Mouse (Mus musculus): Measurements from ENCODE around the gene Gpr4.

Gene Gpr4

GRCm38 (mm10) chr7:19265928-19266822, 53.8 kb downstream of the Gpr4 start:
- H3K27me3 ChIP-seq (ENCODE audit: insufficient read depth, low read length): no peaks in the 10 kb centered on the region
- H3K9me3 ChIP-seq (ENCODE audit: low read length): no peaks in the 10 kb centered on the region
- TF ChIP-seq CTCF (conservative IDR thresholded peaks at IDR 0.05; ENCODE audit: low read length): no peak
- no peak for TF ChIP-seq NANOG (IDR thresholded peaks at IDR 0.05; ENCODE audit: borderline replicate concordance, low read length)
- no peak for TF ChIP-seq POU5F1 (IDR thresholded peaks at IDR 0.05; ENCODE audit: borderline replicate concordance, low read length)
- peaks cover 67% of the 10 kb centered on the region for H3K4me1 ChIP-seq (replicated peaks; ENCODE audit: low read depth, low read length)
- H3K36me3 ChIP-seq (ENCODE audit: insufficient read depth, low read length): peaks cover 67% of the 10 kb centered on the region
- H3K4me3 ChIP-seq (replicated peaks; ENCODE audit: low read length): peak overlapping the region; percentile 60

DNA sequence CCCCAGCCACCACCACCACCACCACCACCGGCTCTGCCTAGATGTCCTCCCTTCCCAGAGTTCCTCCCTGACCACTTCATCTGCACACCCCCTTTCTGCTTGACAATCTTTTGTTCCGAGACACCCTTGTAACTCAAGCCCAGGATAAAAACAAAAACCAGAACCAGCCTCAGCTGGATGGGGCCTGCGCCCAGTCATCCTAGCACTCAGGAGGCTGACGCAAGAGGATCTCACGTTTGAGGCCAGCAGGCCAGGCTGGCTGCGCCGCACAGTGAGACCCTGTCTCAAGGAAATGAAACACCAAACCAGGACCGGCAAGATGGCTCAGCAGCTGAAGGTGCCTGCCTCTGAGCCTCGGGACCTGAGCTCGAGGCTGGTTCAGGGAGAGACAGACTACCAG, 54.7 kb downstream of the Gpr4 start:
- TF ChIP-seq NANOG (IDR thresholded peaks at IDR 0.05; ENCODE audit: borderline replicate concordance, low read length) (no peak), CTCF (conservative IDR thresholded peaks at IDR 0.05; ENCODE audit: low read length) (no peak), POU5F1 (IDR thresholded peaks at IDR 0.05; ENCODE audit: borderline replicate concordance, low read length) (no peak)
- Histone ChIP-seq H3K27me3 (ENCODE audit: insufficient read depth, low read length) (no peaks in the 10 kb centered on the region), H3K9me3 (ENCODE audit: low read length) (no peaks in the 10 kb centered on the region), H3K4me3 (replicated peaks; ENCODE audit: low read length) (peak overlapping the region; percentile 32; the same call in 1 of the 2 replicates), H3K4me1 (replicated peaks; ENCODE audit: low read depth, low read length) (peaks cover 59% of the 10 kb centered on the region), H3K36me3 (ENCODE audit: insufficient read depth, low read length) (peaks cover 59% of the 10 kb centered on the region)

DNA sequence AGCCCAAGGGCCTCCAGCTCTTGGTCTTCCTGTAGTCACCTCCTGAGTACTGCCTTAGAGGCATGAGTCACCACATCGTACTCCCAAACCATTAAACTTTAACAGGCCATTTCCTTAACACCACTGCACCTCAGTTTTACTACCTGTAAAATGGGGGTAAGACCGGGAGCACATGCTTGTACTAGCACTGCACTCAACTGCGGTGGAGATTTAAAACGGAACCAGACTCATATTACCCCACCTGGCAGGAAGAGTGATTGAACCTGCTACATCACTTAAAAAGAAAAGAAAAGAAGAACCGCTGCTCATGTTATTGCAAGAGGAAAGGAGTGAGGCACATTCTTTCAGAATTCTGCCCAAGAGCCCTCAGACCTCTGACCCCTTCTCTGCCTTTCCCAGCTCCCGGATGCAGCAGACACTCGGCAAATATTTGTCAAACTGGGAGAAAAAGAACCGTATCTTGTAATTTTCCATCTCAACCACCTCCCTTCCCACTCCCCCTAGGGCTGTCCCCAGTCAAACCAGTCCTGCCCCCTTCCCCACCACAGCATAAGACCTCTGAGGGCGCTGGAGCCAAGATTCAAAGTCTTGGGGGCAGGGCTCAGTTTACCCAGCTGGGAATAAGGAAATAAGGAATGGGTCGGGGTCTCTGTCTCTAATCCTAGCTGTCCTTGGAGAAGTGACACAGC, 56.8 kb downstream of the Gpr4 start:
- H3K36me3 ChIP-seq (ENCODE audit: insufficient read depth, low read length): peaks cover 39% of the 10 kb centered on the region
- H3K27me3 ChIP-seq (ENCODE audit: insufficient read depth, low read length): no peaks in the 10 kb centered on the region
- no peaks in the 10 kb centered on the region for H3K9me3 ChIP-seq (ENCODE audit: low read length)
- TF ChIP-seq POU5F1 (IDR thresholded peaks at IDR 0.05; ENCODE audit: borderline replicate concordance, low read length): no peak
- TF ChIP-seq CTCF (conservative IDR thresholded peaks at IDR 0.05; ENCODE audit: low read length): no peak
- TF ChIP-seq NANOG (IDR thresholded peaks at IDR 0.05; ENCODE audit: borderline replicate concordance, low read length): no peak
- H3K4me3 ChIP-seq (replicated peaks; ENCODE audit: low read length): peak overlapping the region; percentile 76
- H3K4me1 ChIP-seq (replicated peaks; ENCODE audit: low read depth, low read length): peaks cover 62% of the 10 kb centered on the region

GRCm38 (mm10) chr7:19269721-19270441, 57.5 kb downstream of the Gpr4 start:
- H3K36me3 ChIP-seq (ENCODE audit: insufficient read depth, low read length): peaks cover 32% of the 10 kb centered on the region
- peak overlapping the region; percentile 99 for H3K4me3 ChIP-seq (replicated peaks; ENCODE audit: low read length)
- no peaks in the 10 kb centered on the region for H3K27me3 ChIP-seq (ENCODE audit: insufficient read depth, low read length)
- H3K9me3 ChIP-seq (ENCODE audit: low read length): no peaks in the 10 kb centered on the region
- H3K4me1 ChIP-seq (replicated peaks; ENCODE audit: low read depth, low read length): peaks cover 55% of the 10 kb centered on the region
- TF ChIP-seq NANOG (IDR thresholded peaks at IDR 0.05; ENCODE audit: borderline replicate concordance, low read length): no peak
- TF ChIP-seq CTCF (conservative IDR thresholded peaks at IDR 0.05; ENCODE audit: low read length): no peak
- TF ChIP-seq POU5F1 (IDR thresholded peaks at IDR 0.05; ENCODE audit: borderline replicate concordance, low read length): no peak

DNA sequence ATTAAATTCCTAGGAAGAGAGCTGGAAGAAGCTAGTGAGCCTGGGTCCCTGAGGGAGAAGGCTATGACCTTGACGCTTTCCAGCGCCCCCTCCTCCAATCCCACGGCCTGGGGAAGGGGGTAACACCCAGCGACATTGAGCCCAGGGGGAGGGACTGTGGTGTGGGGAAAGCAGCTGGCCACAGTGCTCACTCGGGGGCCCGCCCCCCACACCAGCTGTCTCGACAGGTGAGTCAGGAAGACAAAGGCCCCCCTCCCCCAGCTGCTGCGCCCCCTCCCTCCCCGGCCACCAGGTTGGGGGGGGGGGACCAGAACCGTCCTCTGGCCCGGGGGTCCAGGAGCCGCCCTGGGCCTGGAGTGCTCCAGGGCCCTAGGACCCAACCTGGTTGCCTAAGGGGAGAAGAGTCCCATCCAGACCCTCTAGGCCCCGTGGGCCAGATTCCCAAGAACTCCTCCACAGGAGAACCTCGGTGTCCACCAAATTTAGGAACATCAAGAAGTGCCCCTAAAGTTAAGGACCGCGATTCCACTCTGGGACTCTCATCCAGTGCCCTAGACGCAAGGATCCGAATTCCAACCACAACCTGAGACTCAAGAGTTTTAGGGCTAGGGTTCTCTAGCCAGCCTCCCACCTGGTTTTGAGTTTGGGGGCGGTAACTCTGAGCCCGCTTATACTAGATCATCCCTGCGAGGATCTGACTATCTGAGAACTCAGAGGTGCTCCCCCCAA, 58.3 kb downstream of the Gpr4 start:
- Histone ChIP-seq H3K36me3 (ENCODE audit: insufficient read depth, low read length) (peaks cover 25% of the 10 kb centered on the region), H3K9me3 (ENCODE audit: low read length) (no peaks in the 10 kb centered on the region), H3K4me3 (replicated peaks; ENCODE audit: low read length) (peak overlapping the region; percentile 99), H3K27me3 (ENCODE audit: insufficient read depth, low read length) (no peaks in the 10 kb centered on the region), H3K4me1 (replicated peaks; ENCODE audit: low read depth, low read length) (peaks cover 50% of the 10 kb centered on the region)
- TF ChIP-seq CTCF (conservative IDR thresholded peaks at IDR 0.05; ENCODE audit: low read length) (no peak), POU5F1 (IDR thresholded peaks at IDR 0.05; ENCODE audit: borderline replicate concordance, low read length) (no peak), NANOG (IDR thresholded peaks at IDR 0.05; ENCODE audit: borderline replicate concordance, low read length) (no peak)

DNA sequence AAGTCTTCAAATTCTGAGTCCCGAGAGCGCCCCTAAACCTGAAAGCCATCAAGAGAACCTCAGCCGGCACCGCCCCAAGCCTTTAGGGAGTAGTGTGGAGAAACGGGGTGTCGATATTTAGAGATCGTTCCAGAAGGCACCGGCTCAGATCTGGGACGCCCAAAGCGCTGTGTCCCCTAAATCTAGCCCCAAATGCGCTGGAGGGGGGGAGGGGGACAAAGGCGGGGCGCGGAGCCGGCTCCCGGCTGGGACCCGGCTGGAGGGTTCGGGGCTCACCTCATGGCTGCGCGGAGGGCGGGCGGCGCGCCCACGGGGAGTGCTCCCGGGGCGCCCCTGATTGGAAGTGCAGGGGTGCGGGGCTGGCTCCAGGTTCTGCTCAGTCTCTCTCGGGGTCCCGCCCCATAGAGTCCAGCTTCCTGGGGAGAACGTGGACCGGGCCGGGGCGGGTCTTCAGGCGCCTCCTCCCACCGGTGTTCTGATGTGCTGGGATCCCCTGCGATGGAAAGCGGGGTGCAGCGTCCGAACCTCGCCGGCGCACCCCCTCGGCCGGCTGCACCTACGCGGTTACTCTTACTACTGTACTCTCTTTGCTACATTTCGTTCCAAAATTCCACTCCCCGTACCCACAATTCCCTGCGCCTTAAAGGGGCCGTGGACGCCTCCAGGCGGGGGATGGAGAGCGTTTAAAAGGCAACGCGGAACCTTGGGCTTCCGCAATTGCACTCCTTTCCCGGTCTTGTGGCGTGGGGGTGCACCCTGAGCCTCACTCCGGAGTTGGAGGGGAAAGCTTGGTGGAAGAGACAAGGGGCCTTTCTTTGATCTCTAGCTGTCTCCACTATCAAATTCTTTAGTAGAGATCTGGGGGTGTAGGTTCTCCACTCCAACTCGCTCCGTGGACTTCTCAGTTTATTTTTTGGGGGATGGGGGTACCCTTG, 59.2 kb downstream of the Gpr4 start, which contains the start of gene Vasp:
Gene Vasp (minus strand): TSS at position 580 of the 935 bp plus-strand sequence.
- H3K36me3 ChIP-seq (ENCODE audit: insufficient read depth, low read length): peaks cover 18% of the 10 kb centered on the region
- H3K27me3 ChIP-seq (ENCODE audit: insufficient read depth, low read length): no peaks in the 10 kb centered on the region
- H3K9me3 ChIP-seq (ENCODE audit: low read length): no peaks in the 10 kb centered on the region
- peak within 1 kb of the TSS; percentile 99 for H3K4me3 ChIP-seq (replicated peaks; ENCODE audit: low read length)
- H3K4me1 ChIP-seq (replicated peaks; ENCODE audit: low read depth, low read length): peaks cover 44% of the 10 kb centered on the region
- TF ChIP-seq NANOG (IDR thresholded peaks at IDR 0.05; ENCODE audit: borderline replicate concordance, low read length) (no peak), CTCF (conservative IDR thresholded peaks at IDR 0.05; ENCODE audit: low read length) (no peak), POU5F1 (IDR thresholded peaks at IDR 0.05; ENCODE audit: borderline replicate concordance, low read length) (no peak)

All from E14TG2a.4 (cell line).